Mouse (Mus musculus) monocyte, adult 2 months (primary cell): ENCODE results near the gene Olfr1082.
"Not testable (repeated sequence)": the region's sequence is repeated elsewhere in the genome, so short reads cannot be mapped to it uniquely, and the experiment has no call there.

Experiments
- DNase-seq, 2 experiments: peaks; one replicate each; pipeline ENCODE4 v3.0.0; 2022; ENCODE audit warnings: low spot score in 2 of 2, low read depth in 1 of 2

Olfr1082 gene

GRCm38 (mm10) chr2:86598866-86599265 lies at the start of gene Olfr1082:
TSS of gene Olfr1082 (minus strand) at chr2:86598966.
- not testable (repeated sequence) for DNase-seq

- DNase-seq: not testable (repeated sequence)
Observed at GRCm38 (mm10) chr2:86639625-86640024, 40.9 kb upstream of the Olfr1082 start, which contains the start of gene Olfr1084. TSS of gene Olfr1084 (minus strand) at chr2:86639725.

- not testable (repeated sequence) for DNase-seq
Observed at GRCm38 (mm10) chr2:86558135-86558534, 40.6 kb downstream of the Olfr1082 start, which contains the start of gene Olfr1080. TSS of gene Olfr1080 (minus strand) at chr2:86558235.
